Mouse (Mus musculus) right cerebral cortex, postnatal 10 days (tissue): ENCODE measurements at regions not wholly inside any gene's neighbourhood (a gene's known extent, or its start where the extent isn't known, plus 50 kb on each side); places are given as distances from the start of the nearest gene placed in this dataset.

Experiments
- DNase-seq, 2 experiments: peaks; one replicate each; pipeline ENCODE4 v3.0.0; 2021; ENCODE audit warnings: low spot score in 2 of 2

DNA sequence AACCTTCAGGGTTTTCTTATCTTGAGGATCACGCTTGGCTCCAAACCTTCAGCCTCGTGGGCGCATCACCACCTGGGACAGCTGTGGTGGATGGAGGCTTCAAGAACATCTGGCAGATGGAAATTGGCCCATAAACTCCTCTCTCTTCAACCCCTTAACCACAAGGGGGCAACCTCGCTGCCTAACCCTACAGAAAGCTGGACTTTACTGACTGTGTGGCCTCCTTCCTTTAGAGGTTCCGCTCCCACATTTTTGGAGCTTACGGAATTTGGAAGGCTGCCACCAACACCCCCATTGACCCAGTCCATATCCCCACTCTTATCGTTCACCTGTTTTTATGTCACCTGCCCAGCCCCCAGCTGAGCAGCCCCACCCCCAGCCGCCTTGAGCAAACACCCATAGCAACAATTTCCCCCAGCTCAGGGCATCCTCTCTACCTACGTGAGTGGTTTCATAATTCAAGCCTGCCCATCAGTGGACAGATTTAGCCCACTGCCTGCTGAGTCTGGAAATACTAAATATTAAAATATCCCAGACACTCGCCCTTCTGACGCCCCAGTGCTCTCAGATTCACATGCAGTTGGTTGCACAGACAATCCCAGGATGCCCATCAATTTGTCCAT is 167.0 kb upstream of the Slc22a22 start:
- peak in 1 of 2 experiments; percentile 31 for DNase-seq

- DNase-seq: peak in 1 of 2 experiments; percentile 44
Measured at GRCm38 (mm10) chr15:57639115-57639514, 161.7 kb upstream of the Slc22a22 start.

DNA sequence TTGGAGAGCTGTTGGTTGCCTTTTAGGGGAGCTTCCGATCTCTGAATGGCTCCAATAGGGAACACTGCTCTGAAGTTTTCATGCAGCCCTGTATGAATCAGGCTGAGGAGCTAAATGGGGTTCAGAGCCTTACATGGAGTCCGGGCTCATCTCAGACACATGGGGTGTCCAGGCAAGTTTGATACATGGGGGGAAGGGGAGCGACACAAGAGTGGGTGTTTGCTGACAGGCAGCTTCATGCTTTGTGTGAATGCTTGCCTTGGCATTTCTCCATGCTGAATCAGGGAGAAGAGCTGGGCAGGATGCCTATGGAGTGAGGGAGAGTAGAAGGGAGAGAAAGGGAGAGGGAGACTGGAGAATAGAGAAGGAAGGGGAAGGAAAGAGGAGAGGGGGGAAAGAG is 155.6 kb upstream of the Slc22a22 start:
- peak; percentile 72 to 80 for DNase-seq

- no peak for DNase-seq
Measured at GRCm38 (mm10) chr15:57632537-57632936, 155.1 kb upstream of the Slc22a22 start.

DNA sequence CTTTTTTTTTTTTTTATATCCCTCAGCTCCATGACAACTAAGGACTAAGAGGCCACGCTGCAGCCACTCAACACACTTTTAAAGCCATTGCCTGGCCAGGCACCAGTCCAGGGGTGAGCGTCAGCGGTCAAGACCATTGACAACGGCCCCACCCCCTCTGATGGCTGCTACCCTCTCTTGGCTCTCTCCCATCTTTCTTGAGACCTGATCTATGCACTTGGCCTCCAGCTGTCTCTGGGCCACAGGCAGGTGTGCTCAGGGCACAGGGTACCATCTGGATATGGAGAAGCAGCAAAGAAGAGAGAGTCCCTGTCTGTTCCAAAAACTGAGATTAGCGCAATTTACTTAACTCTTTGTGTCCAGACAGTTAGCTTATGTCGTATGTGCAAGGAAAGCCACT is 141.0 kb upstream of the Slc22a22 start:
- no peak for DNase-seq

- DNase-seq: no peak
Measured at GRCm38 (mm10) chr15:57616880-57617391, 139.5 kb upstream of the Slc22a22 start.

GRCm38 (mm10) chr15:57610006-57610405 is 132.6 kb upstream of the Slc22a22 start:
- DNase-seq: no peak

DNA sequence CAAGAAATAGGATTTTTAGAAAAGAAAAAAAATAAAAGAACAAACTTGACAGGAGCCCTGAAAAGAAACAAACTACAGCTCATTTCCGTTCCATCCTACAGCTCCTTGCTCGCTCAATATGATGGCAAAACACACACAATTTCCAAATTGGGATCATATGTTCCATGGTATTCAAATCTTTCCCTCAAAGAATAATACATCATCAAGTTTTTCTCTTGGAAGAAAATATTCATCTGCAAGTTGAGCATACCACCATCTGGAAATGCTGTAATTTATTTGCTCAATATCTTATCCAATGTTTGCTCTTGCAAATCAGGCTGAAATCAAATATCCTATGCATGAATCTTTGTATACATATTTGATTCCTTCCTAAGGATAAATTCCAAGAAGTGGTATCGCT is 131.1 kb upstream of the Slc22a22 start:
- DNase-seq: no peak

DNA sequence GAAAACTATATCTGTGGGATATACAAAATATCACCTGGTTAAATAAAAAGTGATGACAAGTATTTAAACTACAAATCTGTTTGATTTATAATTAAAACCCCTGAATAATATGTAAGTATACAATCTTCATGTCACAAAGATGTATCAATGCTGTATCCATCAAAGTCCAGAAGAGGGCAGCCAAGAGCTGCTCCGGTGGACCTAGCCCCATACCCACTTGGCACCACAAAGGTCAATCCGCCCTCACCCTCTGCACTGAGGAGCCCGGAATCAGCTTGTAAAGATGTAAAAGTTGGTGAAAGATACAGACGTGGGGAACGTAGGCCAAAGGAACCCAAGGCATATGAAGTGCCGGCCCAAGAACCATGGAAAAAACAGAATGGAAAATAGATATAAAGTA is 123.1 kb upstream of the Slc22a22 start:
- peak; percentile 35 to 63 for DNase-seq

- no peak for DNase-seq
Measured at GRCm38 (mm10) chr15:57593326-57594004, 116.0 kb upstream of the Slc22a22 start.

GRCm38 (mm10) chr15:57590597-57591219 is 113.3 kb upstream of the Slc22a22 start:
- DNase-seq: peak; percentile 45 to 52

DNA sequence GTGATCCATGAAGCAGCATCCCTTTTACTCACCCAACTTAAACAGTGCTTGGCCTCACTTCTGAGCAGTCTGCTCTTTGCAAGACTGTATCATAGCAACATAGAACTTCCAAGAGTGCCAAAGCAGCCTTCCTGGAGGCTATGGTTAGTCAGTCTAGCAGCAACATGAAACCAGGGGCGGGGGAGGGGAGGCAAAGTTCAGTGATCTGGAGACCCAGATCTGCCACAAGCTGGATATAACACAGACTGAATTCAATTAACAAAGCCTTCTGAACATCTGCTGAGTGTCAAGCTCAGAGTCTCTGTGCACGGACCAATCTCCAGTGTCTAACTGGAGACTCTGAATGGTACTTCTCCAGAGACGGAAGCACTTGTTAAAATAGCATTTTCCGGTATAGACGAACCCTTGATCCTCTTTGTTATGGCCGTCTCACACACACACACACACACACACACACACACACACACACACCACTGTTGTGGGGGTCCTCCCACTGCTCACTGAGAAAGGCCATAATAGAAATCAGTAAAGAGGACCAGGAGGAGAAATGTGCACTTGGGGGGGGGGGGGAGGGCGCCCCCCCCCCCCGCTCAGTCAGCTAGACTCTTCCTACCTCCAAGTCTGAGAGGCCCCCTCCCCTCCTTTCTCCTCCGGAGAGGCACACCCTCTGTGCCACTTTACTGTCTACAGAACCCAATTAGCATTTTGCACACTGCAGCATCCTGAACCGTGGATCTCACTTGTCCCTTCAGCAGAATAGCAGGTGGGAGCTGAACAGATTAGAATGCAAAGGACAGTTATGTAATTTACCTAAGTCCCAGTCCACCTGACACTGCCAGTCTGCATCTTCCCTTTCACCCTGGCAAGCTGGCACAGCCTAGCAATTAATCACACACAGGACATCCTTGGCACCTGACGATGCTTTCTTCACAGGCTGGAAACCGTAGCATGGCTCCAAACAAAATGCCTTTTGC is 112.3 kb upstream of the Slc22a22 start:
- DNase-seq: peak in 1 of 2 experiments; percentile 37

GRCm38 (mm10) chr15:57585411-57585810 is 108.0 kb upstream of the Slc22a22 start:
- no peak for DNase-seq

GRCm38 (mm10) chr15:57584498-57584897 is 107.1 kb upstream of the Slc22a22 start:
- DNase-seq: no peak

DNA sequence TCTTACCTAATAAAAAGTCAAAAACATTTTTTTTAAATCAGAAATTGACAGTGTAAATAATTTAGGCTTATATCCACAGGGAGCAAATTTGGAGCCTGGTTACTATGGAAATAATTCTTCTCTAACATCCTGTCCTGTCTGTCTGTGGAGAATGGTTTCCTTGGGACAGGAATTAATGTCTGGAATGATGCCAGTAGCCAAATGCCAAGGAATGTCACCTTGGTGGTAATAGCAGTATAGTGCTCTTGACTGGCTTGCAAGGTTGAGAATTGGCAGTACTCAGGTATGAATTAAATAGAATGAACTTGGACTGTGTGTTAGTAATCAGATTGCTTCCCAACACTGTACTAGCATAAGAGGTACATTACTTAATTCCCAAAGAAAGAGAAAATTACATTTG is 103.8 kb upstream of the Slc22a22 start:
- no peak for DNase-seq

DNA sequence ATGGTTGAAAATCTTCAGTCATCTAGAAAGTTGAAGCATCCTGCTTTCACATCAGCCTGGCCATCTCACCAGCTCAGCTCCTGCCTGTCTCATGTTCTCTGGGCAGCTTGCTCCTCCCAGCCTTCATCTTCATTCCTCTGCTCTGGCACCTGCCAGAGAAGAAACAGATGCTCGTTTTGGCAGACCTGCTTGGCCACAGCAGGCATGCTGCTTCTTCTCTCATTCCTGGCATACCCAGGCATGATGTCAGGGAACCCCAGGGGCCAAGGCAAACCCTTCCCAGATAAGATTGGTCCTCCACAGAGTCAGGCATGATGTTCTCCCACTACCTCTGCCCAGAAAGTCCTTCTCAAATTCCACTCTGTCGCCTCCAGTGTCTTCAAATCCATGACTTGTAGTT is 101.4 kb upstream of the Slc22a22 start:
- no peak for DNase-seq

GRCm38 (mm10) chr15:57574080-57574618 is 96.7 kb upstream of the Slc22a22 start:
- no peak for DNase-seq

GRCm38 (mm10) chr15:57572460-57572859 is 95.0 kb upstream of the Slc22a22 start:
- no peak for DNase-seq

- no peak for DNase-seq
Measured at GRCm38 (mm10) chr15:57568006-57568630, 90.7 kb upstream of the Slc22a22 start.

DNA sequence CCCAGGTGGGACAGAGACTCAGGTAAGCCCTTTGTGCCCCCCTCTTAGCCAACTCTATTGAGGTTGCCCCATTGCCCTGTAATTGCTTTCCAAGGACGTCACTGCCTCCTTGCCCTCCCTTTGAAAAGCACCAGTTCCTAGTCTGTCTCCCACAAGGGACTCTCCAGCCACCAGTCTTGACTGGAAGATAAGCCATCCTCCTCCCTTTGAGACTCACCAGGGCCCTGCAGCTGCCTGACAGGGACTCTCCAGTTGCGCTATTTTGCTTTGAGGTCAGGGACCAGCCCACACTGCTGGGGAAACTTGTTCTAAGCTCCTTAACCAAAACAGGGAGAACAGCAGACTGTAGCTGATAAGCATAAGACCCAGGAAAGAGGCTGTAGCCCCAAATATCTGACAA is 69.7 kb upstream of the Slc22a22 start:
- DNase-seq: no peak

- DNase-seq: no peak
Measured at GRCm38 (mm10) chr15:57545141-57545540, 67.7 kb upstream of the Slc22a22 start.
